Mouse (Mus musculus): Measurements from ENCODE around the gene Wdr93. TPM values are rescaled to one million over a fixed set of nuclear protein-coding genes. Genes with fewer than 3 reads are reported as not detected.

The Wdr93 gene
- polyA plus RNA-seq, 1 experiment from 2014 or later: 0.19 TPM

DNA sequence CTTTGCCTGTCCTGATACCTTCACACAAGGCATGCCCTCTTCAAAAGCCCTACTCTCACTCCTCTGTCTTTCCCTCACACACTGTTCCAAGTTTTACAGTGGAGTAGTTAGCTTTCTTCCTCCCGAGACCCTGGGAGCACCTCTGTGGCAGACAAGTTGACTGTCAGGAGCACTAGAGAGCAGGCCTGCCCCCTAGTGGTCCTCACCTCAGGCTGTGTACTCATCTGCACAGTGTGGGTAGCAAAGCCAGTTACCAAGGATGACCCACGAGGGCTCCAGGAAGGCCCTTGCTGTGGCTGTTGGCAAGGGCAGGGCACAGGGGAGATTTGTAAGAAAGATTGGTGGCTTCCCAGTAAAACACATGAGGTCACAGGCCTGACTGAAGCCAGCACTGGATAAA, 15.9 kb upstream of the Wdr93 start:
- H3K4me3 ChIP-seq (ENCODE audit: low read depth, low read length): no peak overlapping the region
- H3K27me3 ChIP-seq (ENCODE audit: control insufficient read depth, insufficient read depth, low read length): peaks cover 9% of the 10 kb centered on the region; the same call in 1 of the 2 replicates
- H3K9me3 ChIP-seq (ENCODE audit: control insufficient read depth, low read length): no peaks in the 10 kb centered on the region
- no peaks in the 10 kb centered on the region for H3K36me3 ChIP-seq (ENCODE audit: control insufficient read depth, insufficient read depth, low read length)
- WGBS: 31% methylated on average over 2 of the region's 2 CpGs
- DNase-seq (ENCODE audit: low spot score) (peak; percentile 70), ATAC-seq (ENCODE audit: low FRiP score) (no peak)
- no peak overlapping the region for H3K4me2 ChIP-seq (replicated peaks; ENCODE audit: low read depth, low read length)
- no peaks in the 10 kb centered on the region for H3K4me1 ChIP-seq (replicated peaks; ENCODE audit: control insufficient read depth, insufficient read depth, low read length)
- no peak overlapping the region for H3K9ac ChIP-seq (ENCODE audit: low read depth, low read length)
- H3K27ac ChIP-seq (ENCODE audit: low read depth, low read length): no peak overlapping the region

DNA sequence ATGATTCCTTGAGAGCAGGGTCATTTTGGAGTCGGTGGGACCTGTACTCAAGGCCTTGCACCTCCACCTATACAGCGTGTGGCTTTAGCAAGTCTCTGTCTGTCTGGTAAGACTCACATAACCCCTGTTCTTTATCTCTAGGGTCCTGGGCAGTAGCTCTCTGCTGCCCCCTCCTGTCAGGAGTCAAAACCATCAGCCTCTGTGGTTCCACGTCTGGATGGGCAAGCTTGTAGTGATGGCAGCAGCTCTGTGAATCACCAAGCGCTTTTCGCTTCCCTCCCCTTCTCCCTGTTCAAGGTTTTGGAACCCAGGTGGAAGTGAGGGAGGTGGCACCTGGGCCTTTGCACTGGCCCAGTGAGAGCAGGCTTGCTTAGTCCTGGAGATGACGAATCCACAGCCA, 14.7 kb upstream of the Wdr93 start:
- no peak; the same call in 1 of the 2 replicates for ATAC-seq (ENCODE audit: low FRiP score)
- no peak overlapping the region for H3K4me3 ChIP-seq (ENCODE audit: low read depth, low read length)

GRCm38 (mm10) chr7:79729169-79729568, 13.8 kb upstream of the Wdr93 start:
- H3K4me3 ChIP-seq (ENCODE audit: low read depth, low read length): no peak overlapping the region
- WGBS: 8% methylated on average over 8 of the region's 8 CpGs
- H3K4me2 ChIP-seq (replicated peaks; ENCODE audit: low read depth, low read length): no peak overlapping the region
- DNase-seq (ENCODE audit: low spot score) (peak; percentile 89), ATAC-seq (ENCODE audit: low FRiP score) (peak; percentile 33; the same call in 1 of the 2 replicates)
- H3K27me3 ChIP-seq (ENCODE audit: control insufficient read depth, insufficient read depth, low read length): no peaks in the 10 kb centered on the region
- no peak overlapping the region for H3K9ac ChIP-seq (ENCODE audit: low read depth, low read length)
- H3K4me1 ChIP-seq (replicated peaks; ENCODE audit: control insufficient read depth, insufficient read depth, low read length): no peaks in the 10 kb centered on the region
- no peaks in the 10 kb centered on the region for H3K36me3 ChIP-seq (ENCODE audit: control insufficient read depth, insufficient read depth, low read length)
- H3K9me3 ChIP-seq (ENCODE audit: control insufficient read depth, low read length): no peaks in the 10 kb centered on the region
- no peak overlapping the region for H3K27ac ChIP-seq (ENCODE audit: low read depth, low read length)

More for the DNA sequence above, 14.7 kb upstream of the Wdr93 start:
- 33% methylated on average over 6 of the region's 6 CpGs for WGBS
- H3K36me3 ChIP-seq (ENCODE audit: control insufficient read depth, insufficient read depth, low read length): no peaks in the 10 kb centered on the region
- no peaks in the 10 kb centered on the region; the same call in 1 of the 2 replicates for H3K27me3 ChIP-seq (ENCODE audit: control insufficient read depth, insufficient read depth, low read length)
- H3K9ac ChIP-seq (ENCODE audit: low read depth, low read length): no peak overlapping the region
- H3K27ac ChIP-seq (ENCODE audit: low read depth, low read length): no peak overlapping the region
- no peak overlapping the region for H3K4me2 ChIP-seq (replicated peaks; ENCODE audit: low read depth, low read length)
- H3K4me1 ChIP-seq (replicated peaks; ENCODE audit: control insufficient read depth, insufficient read depth, low read length): no peaks in the 10 kb centered on the region
- peak; percentile 87 for DNase-seq (ENCODE audit: low spot score)
- no peaks in the 10 kb centered on the region for H3K9me3 ChIP-seq (ENCODE audit: control insufficient read depth, low read length)

DNA sequence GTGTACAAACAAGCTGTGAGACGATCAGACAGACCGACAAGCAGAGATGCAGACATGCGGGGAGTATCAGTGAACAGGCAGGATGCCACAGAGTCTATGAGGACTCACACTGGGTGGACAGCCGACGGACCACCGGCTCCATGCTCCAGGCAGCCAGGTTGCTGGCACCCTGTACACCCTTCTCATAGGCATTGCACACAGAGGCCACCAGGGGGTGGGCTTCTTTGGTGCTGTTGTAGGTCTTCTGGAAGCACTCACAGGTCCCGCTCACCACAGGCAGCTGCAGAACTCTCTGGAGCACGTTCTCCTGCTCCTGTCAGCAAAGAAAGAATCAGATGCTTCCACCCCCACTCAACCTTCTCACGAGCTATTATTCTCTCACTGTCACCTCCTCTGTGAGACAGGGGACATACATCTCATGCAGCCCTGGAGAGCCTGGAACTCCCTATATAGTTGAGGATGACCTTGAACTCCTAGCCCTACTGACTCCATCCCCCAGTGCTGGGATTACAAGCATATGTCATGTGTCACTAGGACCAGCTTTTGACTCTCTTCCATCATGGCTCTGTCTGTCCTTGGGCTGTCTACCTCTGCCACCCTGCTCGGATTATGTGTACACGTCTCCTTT, 13.1 kb upstream of the Wdr93 start:
- H3K4me3 ChIP-seq (ENCODE audit: low read depth, low read length): no peak overlapping the region
- H3K27me3 ChIP-seq (ENCODE audit: control insufficient read depth, insufficient read depth, low read length): no peaks in the 10 kb centered on the region
- no peak overlapping the region for H3K4me2 ChIP-seq (replicated peaks; ENCODE audit: low read depth, low read length)
- no peak overlapping the region for H3K27ac ChIP-seq (ENCODE audit: low read depth, low read length)
- H3K4me1 ChIP-seq (replicated peaks; ENCODE audit: control insufficient read depth, insufficient read depth, low read length): no peaks in the 10 kb centered on the region
- 68% methylated on average over 11 of the region's 11 CpGs for WGBS
- DNase-seq (ENCODE audit: low spot score): peak; percentile 33
- no peaks in the 10 kb centered on the region for H3K9me3 ChIP-seq (ENCODE audit: control insufficient read depth, low read length)
- no peak overlapping the region for H3K9ac ChIP-seq (ENCODE audit: low read depth, low read length)
- no peaks in the 10 kb centered on the region for H3K36me3 ChIP-seq (ENCODE audit: control insufficient read depth, insufficient read depth, low read length)
- ATAC-seq (ENCODE audit: low FRiP score): no peak

DNA sequence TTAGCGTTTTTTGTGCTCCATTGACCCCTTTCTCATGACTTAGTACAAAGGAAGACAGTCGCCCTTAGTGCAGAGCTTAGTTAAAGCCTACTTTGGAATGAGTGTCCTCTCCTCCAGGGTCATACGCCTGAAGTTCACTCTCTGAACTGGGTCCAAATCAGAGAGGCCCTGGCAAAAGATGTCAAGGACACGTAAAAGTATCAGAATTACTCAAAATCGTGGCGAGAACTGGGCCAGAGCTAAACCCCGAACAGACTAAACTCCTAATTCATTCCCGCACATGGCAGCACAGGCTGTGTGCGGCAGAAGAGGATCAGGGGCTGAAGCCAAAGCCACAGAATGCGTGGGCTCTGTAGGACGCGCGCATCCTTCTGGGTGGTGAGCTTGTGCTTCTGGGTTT, 11.5 kb upstream of the Wdr93 start:
- DNase-seq (ENCODE audit: low spot score): no peak

DNA sequence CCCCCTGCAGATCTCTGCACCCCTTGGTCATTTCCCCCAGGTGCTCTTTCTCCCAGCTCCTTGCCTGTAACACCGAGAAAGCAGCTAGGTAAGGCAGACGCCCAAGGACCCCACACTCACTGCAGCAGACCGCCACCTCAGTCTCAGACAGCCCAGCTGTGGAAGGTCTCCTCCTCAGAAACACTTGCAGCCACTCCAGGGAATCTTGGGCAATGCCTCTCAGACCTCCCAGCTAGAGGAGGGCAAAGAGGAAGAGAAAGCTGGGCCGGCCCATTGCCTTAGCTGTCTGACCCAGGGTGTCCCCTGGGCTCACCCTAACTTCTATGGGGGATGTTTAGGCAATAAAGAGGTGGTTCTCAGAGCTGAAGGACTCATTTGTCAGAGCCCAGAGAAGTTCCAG, 10.3 kb upstream of the Wdr93 start, which contains the start of gene Plin1:
Gene Plin1 (minus strand): TSS at position 282 of the 400 bp plus-strand sequence.
- no peak for ATAC-seq (ENCODE audit: low FRiP score)
- DNase-seq (ENCODE audit: low spot score): no peak
- no peaks in the 10 kb centered on the region for H3K27me3 ChIP-seq (ENCODE audit: control insufficient read depth, insufficient read depth, low read length)
- H3K36me3 ChIP-seq (ENCODE audit: control insufficient read depth, insufficient read depth, low read length): 0 out of 2 replicates have a peak, but pooled peaks cover under 1% of the 10 kb centered on the region
- no peaks in the 10 kb centered on the region for H3K9me3 ChIP-seq (ENCODE audit: control insufficient read depth, low read length)
- no peak within 1 kb of the TSS for H3K27ac ChIP-seq (ENCODE audit: low read depth, low read length)
- 61% methylated on average over 4 of the region's 4 CpGs for WGBS
- H3K4me2 ChIP-seq (replicated peaks; ENCODE audit: low read depth, low read length): no peak within 1 kb of the TSS
- H3K9ac ChIP-seq (ENCODE audit: low read depth, low read length): no peak within 1 kb of the TSS
- no peak within 1 kb of the TSS for H3K4me3 ChIP-seq (ENCODE audit: low read depth, low read length)
- no peaks in the 10 kb centered on the region for H3K4me1 ChIP-seq (replicated peaks; ENCODE audit: control insufficient read depth, insufficient read depth, low read length)

More for the DNA sequence above, 11.5 kb upstream of the Wdr93 start:
- 81% methylated on average over 13 of the region's 13 CpGs for WGBS
- ATAC-seq (ENCODE audit: low FRiP score): no peak
- H3K4me2 ChIP-seq (replicated peaks; ENCODE audit: low read depth, low read length): no peak overlapping the region
- H3K4me3 ChIP-seq (ENCODE audit: low read depth, low read length): no peak overlapping the region
- no peaks in the 10 kb centered on the region for H3K27me3 ChIP-seq (ENCODE audit: control insufficient read depth, insufficient read depth, low read length)
- no peak overlapping the region for H3K27ac ChIP-seq (ENCODE audit: low read depth, low read length)
- no peak overlapping the region for H3K9ac ChIP-seq (ENCODE audit: low read depth, low read length)
- H3K9me3 ChIP-seq (ENCODE audit: control insufficient read depth, low read length): no peaks in the 10 kb centered on the region
- no peaks in the 10 kb centered on the region for H3K4me1 ChIP-seq (replicated peaks; ENCODE audit: control insufficient read depth, insufficient read depth, low read length)
- H3K36me3 ChIP-seq (ENCODE audit: control insufficient read depth, insufficient read depth, low read length): no peaks in the 10 kb centered on the region

DNA sequence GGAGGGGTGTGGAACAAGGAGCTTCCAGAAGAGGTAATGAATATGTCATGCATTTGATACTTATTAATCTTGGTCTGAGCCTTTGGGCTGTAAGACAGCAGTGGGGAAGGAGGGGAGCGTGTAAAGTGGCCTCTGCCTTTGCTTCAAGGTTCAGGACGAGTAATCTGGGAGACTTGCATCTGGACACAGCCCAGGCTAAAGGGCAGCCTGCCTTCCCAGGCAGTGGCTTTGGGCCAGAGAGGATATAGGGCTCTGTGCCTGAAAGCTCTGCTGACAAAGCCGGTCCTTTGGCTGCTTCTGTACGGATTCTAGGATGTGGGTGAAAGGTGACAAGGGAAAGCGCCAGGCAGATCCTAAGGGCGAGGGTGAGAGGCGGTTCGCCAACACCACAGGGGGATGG, 8.4 kb upstream of the Wdr93 start:
- Histone ChIP-seq H3K27me3 (ENCODE audit: control insufficient read depth, insufficient read depth, low read length) (no peaks in the 10 kb centered on the region), H3K27ac (ENCODE audit: low read depth, low read length) (no peak overlapping the region), H3K4me2 (replicated peaks; ENCODE audit: low read depth, low read length) (no peak overlapping the region), H3K4me1 (replicated peaks; ENCODE audit: control insufficient read depth, insufficient read depth, low read length) (no peaks in the 10 kb centered on the region), H3K9ac (ENCODE audit: low read depth, low read length) (no peak overlapping the region), H3K4me3 (ENCODE audit: low read depth, low read length) (no peak overlapping the region), H3K36me3 (ENCODE audit: control insufficient read depth, insufficient read depth, low read length) (0 out of 2 replicates have a peak, but pooled peaks cover 3% of the 10 kb centered on the region), H3K9me3 (ENCODE audit: control insufficient read depth, low read length) (no peaks in the 10 kb centered on the region)
- ATAC-seq (ENCODE audit: low FRiP score) (no peak), DNase-seq (ENCODE audit: low spot score) (no peak)
- 81% methylated on average over 8 of the region's 8 CpGs for WGBS

- no peak overlapping the region for H3K27ac ChIP-seq (ENCODE audit: low read depth, low read length)
- ATAC-seq (ENCODE audit: low FRiP score) (no peak), DNase-seq (ENCODE audit: low spot score) (no peak)
- H3K9ac ChIP-seq (ENCODE audit: low read depth, low read length): no peak overlapping the region
- H3K27me3 ChIP-seq (ENCODE audit: control insufficient read depth, insufficient read depth, low read length): no peaks in the 10 kb centered on the region
- no peak overlapping the region for H3K4me3 ChIP-seq (ENCODE audit: low read depth, low read length)
- no peaks in the 10 kb centered on the region for H3K4me1 ChIP-seq (replicated peaks; ENCODE audit: control insufficient read depth, insufficient read depth, low read length)
- WGBS: 90% methylated on average over 14 of the region's 14 CpGs
- no peaks in the 10 kb centered on the region for H3K9me3 ChIP-seq (ENCODE audit: control insufficient read depth, low read length)
- H3K4me2 ChIP-seq (replicated peaks; ENCODE audit: low read depth, low read length): no peak overlapping the region
- H3K36me3 ChIP-seq (ENCODE audit: control insufficient read depth, insufficient read depth, low read length): 0 out of 2 replicates have a peak, but pooled peaks cover 3% of the 10 kb centered on the region
Measured at GRCm38 (mm10) chr7:79736511-79736910, 6.5 kb upstream of the Wdr93 start.

- Histone ChIP-seq H3K27ac (ENCODE audit: low read depth, low read length) (no peak overlapping the region), H3K4me2 (replicated peaks; ENCODE audit: low read depth, low read length) (no peak overlapping the region), H3K4me1 (replicated peaks; ENCODE audit: control insufficient read depth, insufficient read depth, low read length) (no peaks in the 10 kb centered on the region), H3K36me3 (ENCODE audit: control insufficient read depth, insufficient read depth, low read length) (0 out of 2 replicates have a peak, but pooled peaks cover 3% of the 10 kb centered on the region), H3K9ac (ENCODE audit: low read depth, low read length) (no peak overlapping the region), H3K27me3 (ENCODE audit: control insufficient read depth, insufficient read depth, low read length) (no peaks in the 10 kb centered on the region), H3K9me3 (ENCODE audit: control insufficient read depth, low read length) (no peaks in the 10 kb centered on the region), H3K4me3 (ENCODE audit: low read depth, low read length) (no peak overlapping the region)
- WGBS: 94% methylated on average over 2 of the region's 2 CpGs
- no peak for ATAC-seq (ENCODE audit: low FRiP score)
- DNase-seq (ENCODE audit: low spot score): no peak
Measured at GRCm38 (mm10) chr7:79738913-79739312, 4.0 kb upstream of the Wdr93 start.
